Mouse (Mus musculus): ENCODE results near the gene Angptl6. TPM values are rescaled to one million over a fixed set of nuclear protein-coding genes. Genes with fewer than 3 reads are reported as not detected.
A peak's percentile ranks its signal among the peaks of the same experiment; 100 is the strongest.

Gene Angptl6
- total and polyA plus RNA-seq, 2 experiments = 17.6 to 47.4 TPM

- Histone ChIP-seq H3K9ac (ENCODE audit: low read depth, low read length) (no peak overlapping the region), H3K27ac (replicated peaks; ENCODE audit: insufficient read depth, low read depth, low read length) (no peak overlapping the region), H3K27me3 (ENCODE audit: control insufficient read depth, insufficient read depth, low read length) (no peaks in the 10 kb centered on the region), H3K4me3 (ENCODE audit: insufficient read depth, low read depth, low read length) (no peak overlapping the region), H3K4me1 (ENCODE audit: control insufficient read depth, insufficient read depth, low read length) (peaks cover 14% of the 10 kb centered on the region), H3K36me3 (ENCODE audit: control insufficient read depth, insufficient read depth, low read length) (peaks cover 14% of the 10 kb centered on the region), H3K79me2 (ENCODE audit: control insufficient read depth, insufficient read depth, low read length) (peaks cover 5% of the 10 kb centered on the region; the same call in 1 of the 2 replicates)
- WGBS = 89% methylated on average over 12 of the region's 12 CpGs
- DNase-seq (ENCODE audit: extremely low read depth, low read depth, low spot score) = no peak
- TF ChIP-seq POLR2A (IDR thresholded peaks at IDR 0.05; ENCODE audit: extremely low read depth, insufficient read depth, low read length) (no peak), CTCF (IDR thresholded peaks at IDR 0.05; ENCODE audit: low read depth, low read length) (no peak)
Measured at GRCm38 (mm10) chr9:20873521-20873920, 6.0 kb downstream of the Angptl6 start.

- Histone ChIP-seq H3K36me3 (ENCODE audit: control insufficient read depth, insufficient read depth, low read length) (peaks cover 14% of the 10 kb centered on the region), H3K4me3 (ENCODE audit: insufficient read depth, low read depth, low read length) (no peak overlapping the region), H3K9ac (ENCODE audit: low read depth, low read length) (no peak overlapping the region), H3K27ac (replicated peaks; ENCODE audit: insufficient read depth, low read depth, low read length) (no peak overlapping the region), H3K79me2 (ENCODE audit: control insufficient read depth, insufficient read depth, low read length) (peaks cover 6% of the 10 kb centered on the region; the same call in 1 of the 2 replicates), H3K4me1 (ENCODE audit: control insufficient read depth, insufficient read depth, low read length) (peaks cover 14% of the 10 kb centered on the region), H3K27me3 (ENCODE audit: control insufficient read depth, insufficient read depth, low read length) (no peaks in the 10 kb centered on the region)
- TF ChIP-seq CTCF (IDR thresholded peaks at IDR 0.05; ENCODE audit: low read depth, low read length) (no peak), POLR2A (IDR thresholded peaks at IDR 0.05; ENCODE audit: extremely low read depth, insufficient read depth, low read length) (no peak)
- DNase-seq (ENCODE audit: extremely low read depth, low read depth, low spot score) = no peak
- WGBS = 86% methylated on average over 10 of the region's 10 CpGs
Measured at GRCm38 (mm10) chr9:20872991-20873390, 6.5 kb downstream of the Angptl6 start.

GRCm38 (mm10) chr9:20870211-20871173 lies 9.0 kb downstream of the Angptl6 start:
- TF ChIP-seq POLR2A (IDR thresholded peaks at IDR 0.05; ENCODE audit: extremely low read depth, insufficient read depth, low read length) = no peak
- peak; percentile 46 for TF ChIP-seq CTCF (IDR thresholded peaks at IDR 0.05; ENCODE audit: low read depth, low read length)
- WGBS = 73% methylated on average over 12 of the region's 12 CpGs
- Histone ChIP-seq H3K36me3 (ENCODE audit: control insufficient read depth, insufficient read depth, low read length) (peaks cover 14% of the 10 kb centered on the region), H3K27ac (replicated peaks; ENCODE audit: insufficient read depth, low read depth, low read length) (0 out of 2 replicates have a peak overlapping the region, but pooled peaks have one; percentile 86), H3K4me1 (ENCODE audit: control insufficient read depth, insufficient read depth, low read length) (peaks cover 24% of the 10 kb centered on the region), H3K9ac (ENCODE audit: low read depth, low read length) (no peak overlapping the region), H3K27me3 (ENCODE audit: control insufficient read depth, insufficient read depth, low read length) (no peaks in the 10 kb centered on the region), H3K4me3 (ENCODE audit: insufficient read depth, low read depth, low read length) (no peak overlapping the region), H3K79me2 (ENCODE audit: control insufficient read depth, insufficient read depth, low read length) (peaks cover 6% of the 10 kb centered on the region; the same call in 1 of the 2 replicates)
- DNase-seq (ENCODE audit: extremely low read depth, low read depth, low spot score) = peak; percentile 58

- peak overlapping the region; percentile 86 for H3K27ac ChIP-seq (replicated peaks; ENCODE audit: insufficient read depth, low read depth, low read length)
- H3K79me2 ChIP-seq (ENCODE audit: control insufficient read depth, insufficient read depth, low read length) = peaks cover 6% of the 10 kb centered on the region; the same call in 1 of the 2 replicates
- H3K27me3 ChIP-seq (ENCODE audit: control insufficient read depth, insufficient read depth, low read length) = no peaks in the 10 kb centered on the region
- WGBS = 10% methylated on average over 19 of the region's 19 CpGs
- TF ChIP-seq CTCF (IDR thresholded peaks at IDR 0.05; ENCODE audit: low read depth, low read length) = no peak
- no peak for TF ChIP-seq POLR2A (IDR thresholded peaks at IDR 0.05; ENCODE audit: extremely low read depth, insufficient read depth, low read length)
- DNase-seq (ENCODE audit: extremely low read depth, low read depth, low spot score) = no peak
- H3K4me3 ChIP-seq (ENCODE audit: insufficient read depth, low read depth, low read length) = peak overlapping the region; percentile 82
- H3K4me1 ChIP-seq (ENCODE audit: control insufficient read depth, insufficient read depth, low read length) = peaks cover 32% of the 10 kb centered on the region
- H3K9ac ChIP-seq (ENCODE audit: low read depth, low read length) = peak overlapping the region; percentile 93
- peaks cover 14% of the 10 kb centered on the region for H3K36me3 ChIP-seq (ENCODE audit: control insufficient read depth, insufficient read depth, low read length)
Measured at GRCm38 (mm10) chr9:20869246-20869645, 10.3 kb downstream of the Angptl6 start.

GRCm38 (mm10) chr9:20868448-20869001 lies 11.0 kb downstream of the Angptl6 start, which contains the start of gene A230050P20Rik:
TSS of gene A230050P20Rik (plus strand) at chr9:20868642.
- Histone ChIP-seq H3K9ac (ENCODE audit: low read depth, low read length) (peak within 1 kb of the TSS; percentile 93), H3K79me2 (ENCODE audit: control insufficient read depth, insufficient read depth, low read length) (peaks cover 6% of the 10 kb centered on the region; the same call in 1 of the 2 replicates), H3K27ac (replicated peaks; ENCODE audit: insufficient read depth, low read depth, low read length) (peak within 1 kb of the TSS; percentile 98), H3K27me3 (ENCODE audit: control insufficient read depth, insufficient read depth, low read length) (no peaks in the 10 kb centered on the region), H3K4me1 (ENCODE audit: control insufficient read depth, insufficient read depth, low read length) (peaks cover 33% of the 10 kb centered on the region), H3K4me3 (ENCODE audit: insufficient read depth, low read depth, low read length) (peak within 1 kb of the TSS; percentile 82), H3K36me3 (ENCODE audit: control insufficient read depth, insufficient read depth, low read length) (peaks cover 14% of the 10 kb centered on the region)
- DNase-seq (ENCODE audit: extremely low read depth, low read depth, low spot score) = peak; percentile 57
- WGBS = 1% methylated on average over 53 of the region's 53 CpGs
- TF ChIP-seq POLR2A (IDR thresholded peaks at IDR 0.05; ENCODE audit: extremely low read depth, insufficient read depth, low read length) (0 out of 2 replicates have a peak, but pooled peaks have one; percentile 31), CTCF (IDR thresholded peaks at IDR 0.05; ENCODE audit: low read depth, low read length) (no peak)
